Mouse (Mus musculus) lung, postnatal 0 days (tissue): ENCODE results near the gene Kpnb1.

Experiments
- CTCF ChIP-seq: IDR thresholded peaks from 2 replicates; pipeline ENCODE4 v1.5.1; 2016; ENCODE audit warnings: antibody characterized with exemption, mild to moderate bottlenecking
- EP300 ChIP-seq: IDR thresholded peaks from 2 replicates; pipeline ENCODE4 v1.6.1; 2016; ENCODE audit warnings: antibody characterized with exemption, mild to moderate bottlenecking, control low read depth

GRCm38 (mm10) chr11:97128956-97129355 lies 58.7 kb downstream of the Kpnb1 start:
- TF ChIP-seq EP300, result no peak
- TF ChIP-seq CTCF, result no peak
